Mouse (Mus musculus): ENCODE results near the gene Dnajb14. TPM values are rescaled to one million over a fixed set of nuclear protein-coding genes. Genes with fewer than 3 reads are reported as not detected.
"Not testable (repeated sequence)": the region's sequence is repeated elsewhere in the genome, so short reads cannot be mapped to it uniquely, and the experiment has no call there.

Gene Dnajb14
- total RNA-seq, 2 experiments from 2014 or later = 26.9 to 32.0 TPM

DNA sequence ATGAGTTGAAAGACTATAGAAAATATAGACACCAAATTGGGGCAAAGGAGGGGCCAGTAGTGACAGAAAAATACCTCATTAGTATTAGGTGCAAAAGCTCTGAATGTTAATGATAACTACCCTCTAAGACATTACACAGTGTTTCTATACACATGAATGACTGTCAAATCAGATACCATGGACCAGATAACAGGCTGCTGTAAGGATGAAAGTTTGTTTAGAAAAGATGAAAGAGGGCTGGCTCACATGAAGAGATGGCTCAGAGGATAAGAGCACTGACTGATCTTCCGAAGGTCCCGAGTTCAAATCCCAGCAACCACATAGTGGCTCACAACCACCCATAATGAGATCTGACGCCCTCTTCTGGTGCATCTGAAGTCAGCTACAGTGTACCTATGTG lies 83.8 kb downstream of the Dnajb14 start:
- ATAC-seq (ENCODE audit: poor library complexity, severe bottlenecking) = not testable (repeated sequence)

DNA sequence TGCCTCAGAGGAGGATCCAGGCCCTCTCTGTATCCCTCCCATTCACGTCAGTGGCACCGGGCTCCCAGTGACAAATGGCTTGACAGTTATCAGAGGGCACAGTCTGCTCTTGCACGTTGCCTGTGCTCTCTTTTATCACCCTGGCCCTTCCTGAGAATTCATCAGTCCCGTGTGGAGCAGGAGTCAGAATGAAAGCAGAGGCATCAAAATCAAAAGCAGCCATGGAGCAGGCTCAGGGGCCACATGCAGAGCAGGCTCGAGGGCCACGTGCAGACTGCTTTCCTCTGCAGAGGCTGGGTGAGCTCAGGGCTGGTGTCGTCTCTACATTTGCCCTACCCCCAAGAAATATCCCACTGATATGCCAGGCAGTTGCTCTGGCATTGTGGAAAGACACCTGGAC lies 84.3 kb downstream of the Dnajb14 start:
- ATAC-seq (ENCODE audit: poor library complexity, severe bottlenecking) = no peak

DNA sequence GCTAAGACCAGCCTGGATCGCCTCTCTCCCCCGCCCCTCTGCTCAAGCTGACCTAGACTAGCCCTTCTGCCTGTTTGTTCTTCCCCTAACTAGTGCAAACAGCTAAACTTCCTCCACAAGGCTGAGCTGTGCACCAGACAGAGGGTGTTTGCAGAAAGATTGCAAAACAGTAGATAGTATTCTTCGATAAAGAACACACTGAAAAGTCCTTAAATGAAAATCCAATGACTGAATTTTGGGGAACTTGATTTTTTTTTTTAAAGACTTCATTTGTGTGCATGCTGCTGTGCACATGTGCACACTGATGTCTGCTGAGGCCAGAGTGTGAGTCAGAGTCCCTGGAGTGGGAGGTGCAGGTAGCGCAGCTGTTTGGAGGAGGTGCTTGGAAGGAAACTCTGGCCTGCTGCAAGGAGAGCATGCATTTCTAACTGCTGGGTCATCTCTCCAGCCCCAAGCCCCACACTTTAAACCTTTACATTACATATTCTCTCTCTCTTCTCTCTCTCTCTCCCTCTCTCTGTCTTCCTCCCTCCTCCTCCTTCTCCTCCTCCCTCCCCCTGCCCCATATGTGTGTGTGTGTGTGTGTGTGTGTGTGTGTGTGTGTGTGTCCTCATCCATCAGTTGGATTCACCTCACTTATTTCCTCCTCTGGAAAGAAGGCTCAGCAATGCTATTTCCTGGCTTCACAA lies 84.9 kb downstream of the Dnajb14 start:
- peak; percentile 57 for ATAC-seq (ENCODE audit: poor library complexity, severe bottlenecking)

DNA sequence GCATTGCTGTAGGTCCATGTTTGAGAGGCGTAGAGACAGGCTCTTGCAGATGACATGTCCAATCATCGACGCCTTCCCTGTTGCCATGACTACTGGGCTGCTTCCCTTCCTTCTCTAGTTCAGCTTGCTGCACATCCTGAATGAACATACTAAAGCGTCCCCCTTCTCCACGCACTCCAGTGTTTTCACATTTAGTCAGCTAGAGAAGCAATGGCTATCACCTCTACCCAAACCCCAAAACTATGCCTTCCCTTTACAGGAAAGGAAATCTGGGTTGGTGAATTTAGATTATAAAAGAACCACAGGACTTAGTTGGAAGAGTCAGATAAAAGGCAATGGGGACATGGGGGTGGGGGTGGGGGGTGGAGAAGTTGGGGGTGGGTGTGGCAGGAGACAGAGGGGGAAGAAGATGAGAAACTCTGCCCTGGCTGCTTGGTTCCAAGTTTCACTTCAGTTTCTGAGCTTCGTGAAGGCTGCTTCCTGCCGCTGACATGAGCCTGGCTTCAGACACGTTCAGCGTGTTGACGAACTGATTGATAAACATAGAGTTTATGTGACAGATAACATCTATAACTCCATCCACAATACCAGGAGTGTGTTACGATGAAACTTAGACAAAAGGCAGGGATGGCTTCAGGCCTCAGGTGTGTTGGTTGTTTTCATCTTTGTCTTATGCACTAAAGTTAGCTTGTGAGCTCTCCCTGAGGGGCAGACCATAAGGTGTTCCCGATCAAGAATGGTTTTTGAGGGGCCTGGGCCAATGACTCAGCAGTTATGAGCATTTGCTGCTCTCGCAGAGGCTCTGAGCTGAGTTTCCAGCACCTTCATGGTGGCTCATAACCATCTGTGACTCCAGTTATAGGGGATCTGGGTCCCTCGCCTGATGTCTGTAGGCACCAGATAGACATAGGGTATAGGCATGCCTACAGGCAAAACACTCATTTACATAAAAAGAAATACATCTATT lies 85.7 kb downstream of the Dnajb14 start:
- ATAC-seq (ENCODE audit: poor library complexity, severe bottlenecking) = peak; percentile 35

DNA sequence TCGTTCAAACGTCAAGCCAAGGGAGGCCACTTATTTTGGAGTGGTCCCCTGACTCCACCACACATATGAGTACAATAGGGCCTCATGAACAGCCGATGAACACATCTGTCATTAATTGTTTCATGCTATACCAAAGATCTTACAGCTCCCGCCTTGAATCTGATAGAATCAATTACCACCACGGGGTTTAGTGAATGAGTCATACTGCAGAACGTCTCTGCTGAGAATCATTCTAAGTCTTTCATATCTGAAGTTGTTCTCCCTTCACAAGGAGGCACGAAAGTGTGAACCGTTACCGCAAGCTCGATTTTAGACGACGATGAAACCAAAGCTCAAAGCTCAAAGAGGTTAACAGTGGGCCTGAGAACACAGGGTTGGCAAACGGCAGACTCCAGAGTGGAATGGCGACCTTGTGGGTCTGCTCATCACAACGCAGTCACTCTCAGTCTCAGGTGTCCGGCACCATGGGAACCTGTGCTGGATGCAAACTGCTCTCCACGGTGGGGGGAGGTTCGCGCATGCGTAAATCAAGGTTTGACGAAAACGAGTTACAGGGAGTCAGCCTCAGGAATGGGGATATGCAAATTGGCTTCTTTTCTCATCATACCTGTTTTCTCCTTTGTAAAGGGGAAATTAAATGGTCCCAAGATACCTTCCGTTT lies 86.9 kb downstream of the Dnajb14 start:
- ATAC-seq (ENCODE audit: poor library complexity, severe bottlenecking) = no peak

DNA sequence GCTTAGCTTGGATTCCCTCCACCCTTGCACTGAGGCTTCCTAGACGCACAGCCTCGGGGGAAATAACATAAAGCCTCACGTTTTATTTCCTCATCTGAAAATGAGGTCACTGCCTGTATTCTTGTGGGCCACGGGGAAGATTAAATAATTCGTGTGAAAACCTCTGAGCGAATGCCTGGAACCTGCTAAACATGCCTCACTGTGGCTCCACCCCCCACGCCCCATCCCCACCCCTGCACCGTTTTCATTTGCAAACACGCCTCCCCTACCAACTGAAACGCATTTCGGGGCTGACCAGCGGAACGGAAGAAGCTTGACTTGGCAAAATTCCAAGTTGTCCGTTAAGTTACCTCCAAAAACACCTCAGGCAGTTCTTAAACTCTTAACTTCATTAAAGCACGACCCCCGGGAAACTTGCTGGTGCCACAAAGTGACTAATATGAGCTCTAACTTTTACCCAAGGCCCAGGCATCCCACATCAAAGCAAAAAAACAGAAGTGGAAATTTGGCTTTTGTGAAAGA lies 88.1 kb downstream of the Dnajb14 start:
- ATAC-seq (ENCODE audit: poor library complexity, severe bottlenecking) = 0 out of 2 replicates have a peak, but pooled peaks have one; percentile 9

DNA sequence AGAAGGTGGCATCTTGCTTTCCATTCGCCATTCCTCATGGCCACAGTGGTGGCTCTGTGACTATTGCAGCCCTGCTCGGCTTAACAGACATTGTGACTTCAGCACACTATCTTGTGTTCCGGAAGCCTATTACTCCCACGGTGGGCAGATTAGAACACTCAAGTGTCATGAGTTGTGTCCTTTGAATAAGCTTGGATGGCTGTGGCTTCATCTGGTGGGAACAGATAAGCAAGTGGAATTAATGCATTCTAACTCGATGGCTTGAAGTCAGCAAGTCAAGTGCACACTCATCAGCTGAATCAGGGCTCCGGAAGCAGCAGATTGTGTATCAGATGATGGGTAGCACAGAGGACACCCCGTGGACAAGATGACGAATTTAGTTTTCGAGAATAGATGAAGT lies 90.4 kb downstream of the Dnajb14 start:
- peak; percentile 26 for ATAC-seq (ENCODE audit: poor library complexity, severe bottlenecking)

DNA sequence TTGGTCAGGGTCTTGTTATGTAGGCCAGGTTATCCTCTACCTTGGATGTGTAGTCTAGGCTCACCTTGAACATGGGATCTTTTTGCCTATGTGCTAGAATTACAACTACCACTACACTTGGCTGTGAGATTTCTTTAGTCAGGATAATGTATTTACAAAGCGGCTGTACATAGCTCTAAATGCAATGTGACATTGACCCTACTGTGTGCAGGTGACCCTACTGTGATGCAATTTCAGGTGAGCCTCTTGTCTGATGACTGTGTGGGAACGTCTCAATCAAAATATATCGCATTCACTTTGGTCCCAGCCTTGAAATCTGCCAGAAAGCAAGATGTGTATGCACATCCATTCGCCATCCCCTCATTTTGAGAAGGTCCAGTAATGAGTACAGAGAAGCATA lies 90.9 kb downstream of the Dnajb14 start:
- ATAC-seq (ENCODE audit: poor library complexity, severe bottlenecking) = no peak

DNA sequence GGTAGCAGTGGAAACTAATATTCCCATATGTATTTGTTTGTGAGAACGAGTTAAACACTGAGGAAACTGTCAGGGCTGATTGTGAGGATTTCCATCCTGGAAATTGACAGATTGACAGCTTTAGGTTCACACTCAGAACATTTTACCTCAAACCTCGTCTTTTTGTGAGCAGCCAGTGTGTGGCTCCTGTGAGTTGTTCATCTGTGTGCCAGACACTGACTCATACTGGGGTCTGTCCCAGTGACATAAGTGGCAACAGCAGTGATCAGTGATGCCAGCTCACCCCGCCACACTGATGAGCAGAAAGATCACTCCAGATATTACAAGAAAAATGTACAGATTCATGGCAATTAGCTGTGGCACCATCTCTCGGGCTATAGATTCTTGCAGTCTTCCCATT lies 92.0 kb downstream of the Dnajb14 start:
- no peak for ATAC-seq (ENCODE audit: poor library complexity, severe bottlenecking)

DNA sequence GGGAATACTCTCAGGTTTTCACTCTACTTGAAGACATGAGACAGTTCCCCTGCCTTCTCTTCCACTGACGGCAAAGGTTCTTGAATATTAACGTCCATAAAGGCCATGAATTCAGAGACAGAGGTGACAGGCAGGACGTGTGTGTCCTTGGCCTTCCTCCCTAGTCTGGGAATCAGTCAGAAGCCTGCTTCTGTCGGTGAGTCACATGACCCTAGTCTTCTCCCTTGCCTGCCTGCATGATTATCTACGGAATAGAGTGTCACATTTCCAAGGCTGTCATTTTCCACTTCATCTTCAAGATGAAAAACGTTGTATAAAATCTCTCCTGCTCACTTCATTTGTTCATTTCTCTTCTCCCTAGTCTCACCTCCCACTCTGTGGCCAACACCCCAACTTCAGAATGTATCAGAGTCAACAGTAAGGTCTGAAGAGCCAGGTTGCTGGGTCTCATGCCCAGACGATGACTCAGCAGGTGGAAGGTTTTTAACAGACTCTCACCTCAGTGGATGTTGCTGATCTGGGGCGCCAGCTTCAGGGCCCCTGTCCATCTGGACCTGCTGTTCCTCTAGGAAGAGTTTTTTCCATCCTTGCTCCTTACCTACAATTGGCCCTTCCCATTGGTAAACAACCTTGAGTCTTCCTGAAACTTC lies 94.4 kb downstream of the Dnajb14 start:
- no peak for ATAC-seq (ENCODE audit: poor library complexity, severe bottlenecking)

DNA sequence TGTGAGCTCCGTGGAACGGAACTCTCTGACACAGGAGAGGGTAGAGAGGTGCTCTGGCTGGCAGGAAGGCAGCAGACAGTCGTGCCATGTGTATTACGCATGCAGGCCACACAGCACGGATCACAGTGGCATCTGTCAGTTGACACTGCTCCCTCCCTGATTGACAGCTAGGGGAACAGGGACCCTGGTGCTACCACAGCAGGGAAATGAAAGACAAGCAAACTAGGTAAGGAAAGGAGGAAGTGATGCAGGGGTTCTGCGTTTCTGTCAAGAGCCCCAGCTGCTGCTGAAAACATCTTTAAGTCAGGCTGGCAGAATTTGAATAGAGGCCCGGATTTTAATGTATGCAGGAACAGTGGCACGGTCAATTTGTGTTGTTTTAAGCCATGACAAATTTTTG lies 96.0 kb downstream of the Dnajb14 start:
- ATAC-seq (ENCODE audit: poor library complexity, severe bottlenecking) = peak; percentile 81

DNA sequence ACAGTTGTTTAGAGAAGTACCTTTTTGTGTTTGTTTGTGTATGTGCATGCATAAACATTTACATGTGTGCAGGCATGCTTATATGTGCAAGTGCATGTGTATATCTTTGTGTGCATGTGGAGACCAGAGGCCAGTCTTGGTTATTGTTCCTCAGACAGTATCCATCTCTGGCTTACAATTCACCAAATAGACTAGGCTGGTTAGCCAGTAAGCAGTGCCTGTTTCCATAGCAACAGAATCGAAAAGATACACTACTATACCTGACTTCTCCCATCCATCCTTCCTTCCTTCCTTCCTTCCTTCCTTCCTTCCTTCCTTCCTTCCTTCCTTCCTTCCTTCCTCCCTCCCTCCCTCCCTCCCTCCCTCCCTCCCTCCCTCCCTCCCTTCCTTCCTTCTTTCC lies 96.5 kb downstream of the Dnajb14 start:
- not testable (repeated sequence) for ATAC-seq (ENCODE audit: poor library complexity, severe bottlenecking)

Other genes starting within 250 kb of the Dnajb14 start
- not detected in 2 replicates for gene Ddit4l, start 246.1 kb upstream of the Dnajb14 start, total RNA-seq (2015)
- not detected in 2 replicates for gene Ddit4l, start 246.1 kb upstream of the Dnajb14 start, total RNA-seq (2017)
- not detected in 2 replicates for gene Gm21962, start 196.2 kb upstream of the Dnajb14 start, total RNA-seq (2015)
- gene Gm21962, start 196.2 kb upstream of the Dnajb14 start, total RNA-seq (2017) = not detected in 2 replicates
- 1,652 and 1,948 TPM in 2 replicates for gene H2afz, start 3.2 kb upstream of the Dnajb14 start, total RNA-seq (2015)
- gene H2afz, start 3.2 kb upstream of the Dnajb14 start, total RNA-seq (2017) = 1,300 and 1,333 TPM in 2 replicates
- gene Lamtor3, start 50.8 kb downstream of the Dnajb14 start, total RNA-seq (2015) = 107 and 129 TPM in 2 replicates
- 102 and 112 TPM in 2 replicates for gene Lamtor3, start 50.8 kb downstream of the Dnajb14 start, total RNA-seq (2017)
- 74.2 and 74.8 TPM in 2 replicates for gene Dapp1, start 113.9 kb downstream of the Dnajb14 start, total RNA-seq (2015)
- 95.7 and 112 TPM in 2 replicates for gene Dapp1, start 113.9 kb downstream of the Dnajb14 start, total RNA-seq (2017)
- gene 1110002E22Rik, start 197.4 kb downstream of the Dnajb14 start, total RNA-seq (2015) = not detected in 2 replicates
- not detected in 2 replicates for gene 1110002E22Rik, start 197.4 kb downstream of the Dnajb14 start, total RNA-seq (2017)
- gene Gm5105, start 199.7 kb downstream of the Dnajb14 start, total RNA-seq (2015) = not detected in 2 replicates
- not detected in 2 replicates for gene Gm5105, start 199.7 kb downstream of the Dnajb14 start, total RNA-seq (2017)

All from megakaryocyte, adult 5-6 weeks (primary cell).